Mouse (Mus musculus) limb, embryonic 13.5 days (tissue): ENCODE results near the gene Cgas. TPM values are rescaled to one million over a fixed set of nuclear protein-coding genes. Genes with fewer than 3 reads are reported as not detected.

Experiments used
- ATAC-seq: fragments of 200-750 bp; cut with Nextera tagmentation; 2 replicates; pipeline ENCODE4 v1.8.0; 2017; ENCODE audit warnings: low read depth, moderate number of reproducible peaks, moderate TSS enrichment; ENCODE audit not compliant: low FRiP score
- H3K27ac ChIP-seq: fragments of 300-500 bp; sonication (generic); 2 replicates; pipeline ENCODE4 v1.5.1; 2015; ENCODE audit warnings: inconsistent platforms, mild to moderate bottlenecking, moderate library complexity
- H3K27me3 ChIP-seq: fragments of 300-500 bp; sonication (generic); 2 replicates; pipeline ENCODE4 v1.6.1; 2015; ENCODE audit warnings: mild to moderate bottlenecking, inconsistent platforms
- H3K36me3 ChIP-seq: fragments of 300-500 bp; sonication (generic); 2 replicates; pipeline ENCODE4 v1.6.1; 2015; ENCODE audit warnings: inconsistent platforms, mild to moderate bottlenecking, moderate library complexity
- H3K4me1 ChIP-seq: fragments of 300-500 bp; sonication (generic); 2 replicates; pipeline ENCODE4 v1.6.1; 2015; ENCODE audit warnings: inconsistent platforms
- H3K4me2 ChIP-seq: fragments of 300-500 bp; sonication (generic); replicated peaks from 2 replicates; pipeline ENCODE4 v1.6.1; 2015; ENCODE audit warnings: inconsistent platforms, mild to moderate bottlenecking, moderate library complexity
- H3K4me3 ChIP-seq: fragments of 300-500 bp; sonication (generic); 2 replicates; pipeline ENCODE4 v1.5.1; 2015; ENCODE audit warnings: moderate library complexity, mild to moderate bottlenecking, inconsistent platforms
- H3K9ac ChIP-seq: fragments of 300-500 bp; sonication (generic); 2 replicates; pipeline ENCODE4 v1.6.1; 2015; ENCODE audit warnings: mild to moderate bottlenecking, inconsistent platforms
- H3K9me3 ChIP-seq: fragments of 300-500 bp; sonication (generic); 2 replicates; pipeline ENCODE4 v1.6.1; 2016; ENCODE audit warnings: inconsistent platforms
- WGBS: fragments of 180-500 bp; shearing (Covaris S2); methylation state at CpG from one replicate; pipeline ENCODE4 v1.1.7; 2015; 5-methylcytosine and 5-hydroxymethylcytosine counted together
- microRNA-seq: library from miRNA; unstranded; fragments of <30 nt; microRNA quantifications from one replicate; pipeline ENCODE4, GENCODE M21; 2016
- polyA plus RNA-seq: library from polyadenylated mRNA; unstranded; fragments of >200 nt; fragmentation: Nextera tagmentation; extraction: Ambion mirVana; gene quantifications from 2 replicates; pipeline ENCODE4 v1.2.1, GENCODE M21; 2015

The Cgas gene
- polyA plus RNA-seq, 1 experiment from 2014 or later = 2.5 TPM

GRCm38 (mm10) chr9:78400570-78400969 lies 42.5 kb downstream of the Cgas start:
- ATAC-seq = no peak
- WGBS = 83% methylated on average over 5 of the region's 5 CpGs
- H3K9me3 ChIP-seq = no peaks in the 10 kb centered on the region
- no peaks in the 10 kb centered on the region for H3K36me3 ChIP-seq
- peaks cover 36% of the 10 kb centered on the region for H3K27me3 ChIP-seq
- no peak overlapping the region for H3K4me2 ChIP-seq
- H3K27ac ChIP-seq = no peak overlapping the region
- 0 out of 2 replicates have a peak, but pooled peaks cover 7% of the 10 kb centered on the region for H3K4me1 ChIP-seq
- no peak overlapping the region for H3K4me3 ChIP-seq
- no peak overlapping the region for H3K9ac ChIP-seq

GRCm38 (mm10) chr9:78396517-78396916 lies 46.5 kb downstream of the Cgas start:
- Histone ChIP-seq H3K27ac (no peak overlapping the region), H3K36me3 (no peaks in the 10 kb centered on the region), H3K27me3 (peaks cover 75% of the 10 kb centered on the region), H3K4me2 (peak overlapping the region; percentile 67), H3K4me1 (0 out of 2 replicates have a peak, but pooled peaks cover 8% of the 10 kb centered on the region), H3K9me3 (no peaks in the 10 kb centered on the region), H3K9ac (no peak overlapping the region; the same call in 1 of the 2 replicates), H3K4me3 (peak overlapping the region; percentile 46)
- no peak for ATAC-seq
- WGBS = 53% methylated on average over 9 of the region's 9 CpGs

GRCm38 (mm10) chr9:78395630-78396351 lies 47.2 kb downstream of the Cgas start, which contains the start of gene Ddx43:
Ddx43 (plus strand) TSS chr9:78395777.
- no peak within 1 kb of the TSS for H3K27ac ChIP-seq
- peak within 1 kb of the TSS; percentile 59 for H3K9ac ChIP-seq
- no peaks in the 10 kb centered on the region for H3K9me3 ChIP-seq
- 3% methylated on average over 86 of the region's 93 CpGs for WGBS
- H3K4me2 ChIP-seq = peak within 1 kb of the TSS; percentile 67
- H3K4me1 ChIP-seq = 0 out of 2 replicates have a peak, but pooled peaks cover 8% of the 10 kb centered on the region
- peaks cover 82% of the 10 kb centered on the region for H3K27me3 ChIP-seq
- H3K36me3 ChIP-seq = no peaks in the 10 kb centered on the region
- peak within 1 kb of the TSS; percentile 46 for H3K4me3 ChIP-seq
- peak; percentile 90 for ATAC-seq

GRCm38 (mm10) chr9:78395244-78395629 lies 47.8 kb downstream of the Cgas start:
- ATAC-seq = no peak
- WGBS = 32% methylated on average over 11 of the region's 11 CpGs
- H3K9ac ChIP-seq = no peak overlapping the region

GRCm38 (mm10) chr9:78394602-78395001 lies 48.4 kb downstream of the Cgas start:
- Histone ChIP-seq H3K27me3 (peaks cover 83% of the 10 kb centered on the region), H3K9me3 (no peaks in the 10 kb centered on the region), H3K36me3 (no peaks in the 10 kb centered on the region), H3K4me1 (0 out of 2 replicates have a peak, but pooled peaks cover 8% of the 10 kb centered on the region), H3K4me3 (no peak overlapping the region), H3K4me2 (no peak overlapping the region), H3K27ac (no peak overlapping the region), H3K9ac (no peak overlapping the region)
- 57% methylated on average over 7 of the region's 7 CpGs for WGBS
- no peak for ATAC-seq

More at GRCm38 (mm10) chr9:78395244-78395629, 47.8 kb downstream of the Cgas start:
- Histone ChIP-seq H3K27me3 (peaks cover 84% of the 10 kb centered on the region), H3K27ac (no peak overlapping the region), H3K9me3 (no peaks in the 10 kb centered on the region), H3K4me2 (peak overlapping the region; percentile 67), H3K4me1 (0 out of 2 replicates have a peak, but pooled peaks cover 8% of the 10 kb centered on the region), H3K4me3 (peak overlapping the region; percentile 46), H3K36me3 (no peaks in the 10 kb centered on the region)

- H3K9ac ChIP-seq = no peak overlapping the region
- H3K4me1 ChIP-seq = 0 out of 2 replicates have a peak, but pooled peaks cover 8% of the 10 kb centered on the region
- H3K4me2 ChIP-seq = no peak overlapping the region
- no peak for ATAC-seq
- H3K27me3 ChIP-seq = peaks cover 76% of the 10 kb centered on the region
- no peaks in the 10 kb centered on the region for H3K9me3 ChIP-seq
- 88% methylated on average over 10 of the region's 10 CpGs for WGBS
- H3K4me3 ChIP-seq = no peak overlapping the region
- H3K27ac ChIP-seq = no peak overlapping the region
- no peaks in the 10 kb centered on the region for H3K36me3 ChIP-seq
Observed at GRCm38 (mm10) chr9:78393741-78394140, 49.3 kb downstream of the Cgas start.

- no peak for ATAC-seq
- Histone ChIP-seq H3K27ac (no peak overlapping the region), H3K4me1 (no peaks in the 10 kb centered on the region), H3K4me2 (no peak overlapping the region), H3K9ac (no peak overlapping the region), H3K27me3 (peaks cover 41% of the 10 kb centered on the region), H3K36me3 (no peaks in the 10 kb centered on the region), H3K4me3 (no peak overlapping the region), H3K9me3 (no peaks in the 10 kb centered on the region)
- WGBS = 46% methylated on average over 5 of the region's 5 CpGs
Observed at GRCm38 (mm10) chr9:78389981-78390380, 53.1 kb downstream of the Cgas start.

GRCm38 (mm10) chr9:78386947-78387346 lies 56.1 kb downstream of the Cgas start:
- Histone ChIP-seq H3K27me3 (peaks cover 11% of the 10 kb centered on the region), H3K27ac (no peak overlapping the region), H3K4me1 (no peaks in the 10 kb centered on the region), H3K9ac (no peak overlapping the region), H3K4me2 (no peak overlapping the region), H3K4me3 (no peak overlapping the region), H3K9me3 (no peaks in the 10 kb centered on the region), H3K36me3 (no peaks in the 10 kb centered on the region)
- 86% methylated on average over 7 of the region's 7 CpGs for WGBS
- no peak for ATAC-seq

GRCm38 (mm10) chr9:78385893-78386292 lies 57.1 kb downstream of the Cgas start:
- Histone ChIP-seq H3K27ac (no peak overlapping the region), H3K36me3 (no peaks in the 10 kb centered on the region), H3K27me3 (peaks cover 2% of the 10 kb centered on the region), H3K4me3 (no peak overlapping the region), H3K9ac (no peak overlapping the region), H3K4me2 (no peak overlapping the region), H3K4me1 (no peaks in the 10 kb centered on the region), H3K9me3 (no peaks in the 10 kb centered on the region)
- 43% methylated on average over 3 of the region's 3 CpGs for WGBS
- no peak for ATAC-seq

Small RNAs within 50 kb of the gene (microRNA-seq; reads per million reads assigned to microRNA genes)
- not detected for gene Gm26377

Other genes with a start within 250 kb of the Cgas start
- not detected in 2 replicates for gene Gsta1, start 212.6 kb downstream of the Cgas start, polyA plus RNA-seq
- gene Gm3776, start 186.1 kb downstream of the Cgas start, polyA plus RNA-seq = not detected in 2 replicates
- not detected in 2 replicates for gene Gm10639, start 153.3 kb downstream of the Cgas start, polyA plus RNA-seq
- not detected in 2 replicates for gene Omt2a, start 128.4 kb downstream of the Cgas start, polyA plus RNA-seq
- not detected in 2 replicates for gene Omt2b, start 115.6 kb downstream of the Cgas start, polyA plus RNA-seq
- 0.46 and 0.55 TPM in 2 replicates for gene Gsta2, start 87.4 kb downstream of the Cgas start, polyA plus RNA-seq
- gene Dppa5a, start 75.1 kb downstream of the Cgas start, polyA plus RNA-seq = 0.33 and 0.50 TPM in 2 replicates
- gene Ooep, start 64.5 kb downstream of the Cgas start, polyA plus RNA-seq = 3.8 TPM in 2 replicates
- gene Ddx43, start 47.5 kb downstream of the Cgas start, polyA plus RNA-seq = 0.40 and 0.46 TPM in 2 replicates
- gene Mto1, start 5.0 kb upstream of the Cgas start, polyA plus RNA-seq = 21.1 and 23.6 TPM in 2 replicates
- gene Gm17324, start 5.5 kb upstream of the Cgas start, polyA plus RNA-seq = 0.27 and 0.28 TPM in 2 replicates
- gene Eef1a1, start 45.9 kb upstream of the Cgas start, polyA plus RNA-seq = 5,052 and 5,054 TPM in 2 replicates
- 17.5 and 20.3 TPM in 2 replicates for gene Slc17a5, start 144.8 kb upstream of the Cgas start, polyA plus RNA-seq
- 6.0 and 6.8 TPM in 2 replicates for gene Cd109, start 172.3 kb upstream of the Cgas start, polyA plus RNA-seq